Mouse (Mus musculus): ENCODE results near the gene Anp32e.
"Not testable (repeated sequence)": the region's sequence is repeated elsewhere in the genome, so short reads cannot be mapped to it uniquely, and the experiment has no call there.

Anp32e gene

GRCm38 (mm10) chr3:95977587-95977986, 48.5 kb downstream of the Anp32e start:
- not testable (repeated sequence) for DNase-seq

GRCm38 (mm10) chr3:95978265-95978664, 49.2 kb downstream of the Anp32e start:
- DNase-seq, result no peak

GRCm38 (mm10) chr3:95980276-95980970, 51.4 kb downstream of the Anp32e start:
- no peak for DNase-seq

GRCm38 (mm10) chr3:95982129-95982528, 53.1 kb downstream of the Anp32e start:
- DNase-seq, result no peak

- DNase-seq, result no peak
Observed at GRCm38 (mm10) chr3:95985209-95986000, 56.4 kb downstream of the Anp32e start.

GRCm38 (mm10) chr3:95986001-95986622, 57.1 kb downstream of the Anp32e start:
- no peak for DNase-seq

GRCm38 (mm10) chr3:95986984-95987383, 57.9 kb downstream of the Anp32e start:
- DNase-seq, result no peak

GRCm38 (mm10) chr3:95987386-95988110, 58.5 kb downstream of the Anp32e start:
- DNase-seq, result no peak

GRCm38 (mm10) chr3:95988138-95988537, 59.1 kb downstream of the Anp32e start:
- no peak for DNase-seq

GRCm38 (mm10) chr3:95988969-95989368, 59.9 kb downstream of the Anp32e start:
- no peak for DNase-seq

GRCm38 (mm10) chr3:95990413-95990941, 61.4 kb downstream of the Anp32e start:
- no peak for DNase-seq

GRCm38 (mm10) chr3:95992990-95993603, 64.1 kb downstream of the Anp32e start:
- no peak for DNase-seq

- no peak for DNase-seq
Observed at GRCm38 (mm10) chr3:95993881-95994280, 64.8 kb downstream of the Anp32e start.

- DNase-seq, result no peak
Observed at GRCm38 (mm10) chr3:95994381-95994846, 65.4 kb downstream of the Anp32e start.

- no peak for DNase-seq
Observed at GRCm38 (mm10) chr3:95994975-95995801, 66.1 kb downstream of the Anp32e start.

- DNase-seq, result peak; percentile 62 to 67
Observed at GRCm38 (mm10) chr3:95995802-95996428, 66.9 kb downstream of the Anp32e start, which contains the start of gene Plekho1. Plekho1 (minus strand) TSS chr3:95996001.

- no peak for DNase-seq
Observed at GRCm38 (mm10) chr3:95996451-95997073, 67.5 kb downstream of the Anp32e start.

All from lung, adult 18-20 months (tissue).